Mouse (Mus musculus): ENCODE results near the gene Srsf6. TPM values are rescaled to one million over a fixed set of nuclear protein-coding genes. Genes with fewer than 3 reads are reported as not detected.

Srsf6 gene
- polyA plus RNA-seq, 1 experiment, result 113 TPM

DNA sequence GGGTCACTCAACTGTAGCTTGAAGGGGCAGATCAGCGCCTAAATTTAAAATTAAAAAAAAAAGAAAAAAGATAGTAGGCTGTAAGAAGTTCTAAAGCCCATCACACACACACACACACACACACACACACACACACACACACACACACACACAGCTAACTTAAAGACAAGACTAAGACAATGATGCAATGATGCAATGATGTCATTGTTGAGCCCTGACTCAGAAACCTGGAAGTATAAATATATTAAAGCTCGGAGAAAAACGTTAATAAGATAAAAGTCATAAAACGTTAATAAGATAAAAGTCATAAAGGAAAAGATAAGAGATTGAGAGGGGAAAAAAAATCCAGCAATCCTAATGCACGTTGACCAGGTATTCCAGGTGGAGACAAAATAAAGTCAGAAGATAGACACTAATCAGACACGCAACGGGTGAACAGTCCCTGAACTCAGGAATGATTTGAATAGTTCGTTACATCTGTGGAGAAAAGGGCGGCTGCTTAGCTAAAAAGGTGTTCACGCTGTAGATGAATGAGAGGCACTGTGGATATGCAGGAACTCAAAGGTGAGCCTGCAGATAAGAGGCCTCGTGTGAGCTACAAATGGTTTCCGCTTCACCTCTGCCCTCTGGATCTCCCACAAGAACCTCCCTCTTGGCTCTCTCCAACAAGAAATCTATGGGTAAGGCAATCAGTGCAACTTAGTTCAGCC lies 31.3 kb upstream of the Srsf6 start:
- TF ChIP-seq POLR2A (IDR thresholded peaks at IDR 0.05; ENCODE audit: low read depth, low read length), result no peak
- no peak for TF ChIP-seq CTCF (IDR thresholded peaks at IDR 0.05; ENCODE audit: extremely low read depth, insufficient read depth, insufficient read length, insufficient replicate concordance)
- H3K4me1 ChIP-seq (ENCODE audit: control insufficient read depth, insufficient read depth, insufficient read length), result no peaks in the 10 kb centered on the region
- no peaks in the 10 kb centered on the region for H3K27me3 ChIP-seq (ENCODE audit: control insufficient read depth, insufficient read depth, low read length)
- H3K36me3 ChIP-seq (ENCODE audit: control insufficient read depth, insufficient read depth, low read length), result no peaks in the 10 kb centered on the region
- no peak overlapping the region for H3K27ac ChIP-seq (ENCODE audit: insufficient read depth, low read length)
- no peak for DNase-seq (ENCODE audit: low read depth in 1 of 2, low spot score in 2 of 2)
- no peak overlapping the region for H3K4me3 ChIP-seq (ENCODE audit: extremely low read depth, insufficient read depth, insufficient read length)
- 81% methylated on average over 12 of the region's 12 CpGs for WGBS

DNA sequence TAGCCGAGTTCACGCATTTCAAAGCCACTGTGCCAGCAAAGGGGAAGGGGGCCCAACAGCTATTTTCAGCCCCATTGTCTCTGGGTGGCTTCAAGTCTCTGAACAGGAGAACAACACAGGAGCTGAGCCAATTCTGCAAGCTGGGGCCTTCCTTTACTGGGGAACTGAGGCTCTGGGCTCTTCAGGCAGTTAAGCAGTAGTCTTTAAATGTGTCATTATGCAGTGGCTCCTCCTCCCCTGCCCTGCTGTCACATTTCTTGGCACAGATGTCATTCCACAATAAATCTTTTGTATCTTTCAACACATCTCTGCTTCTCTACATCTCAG lies 30.8 kb upstream of the Srsf6 start:
- Histone ChIP-seq H3K4me1 (ENCODE audit: control insufficient read depth, insufficient read depth, insufficient read length) (no peaks in the 10 kb centered on the region), H3K4me3 (ENCODE audit: extremely low read depth, insufficient read depth, insufficient read length) (no peak overlapping the region), H3K36me3 (ENCODE audit: control insufficient read depth, insufficient read depth, low read length) (no peaks in the 10 kb centered on the region), H3K27me3 (ENCODE audit: control insufficient read depth, insufficient read depth, low read length) (no peaks in the 10 kb centered on the region), H3K27ac (ENCODE audit: insufficient read depth, low read length) (no peak overlapping the region)
- no peak for TF ChIP-seq CTCF (IDR thresholded peaks at IDR 0.05; ENCODE audit: extremely low read depth, insufficient read depth, insufficient read length, insufficient replicate concordance)
- TF ChIP-seq POLR2A (IDR thresholded peaks at IDR 0.05; ENCODE audit: low read depth, low read length), result no peak
- 41% methylated on average over 2 of the region's 2 CpGs for WGBS
- no peak for DNase-seq (ENCODE audit: low read depth in 1 of 2, low spot score in 2 of 2)

DNA sequence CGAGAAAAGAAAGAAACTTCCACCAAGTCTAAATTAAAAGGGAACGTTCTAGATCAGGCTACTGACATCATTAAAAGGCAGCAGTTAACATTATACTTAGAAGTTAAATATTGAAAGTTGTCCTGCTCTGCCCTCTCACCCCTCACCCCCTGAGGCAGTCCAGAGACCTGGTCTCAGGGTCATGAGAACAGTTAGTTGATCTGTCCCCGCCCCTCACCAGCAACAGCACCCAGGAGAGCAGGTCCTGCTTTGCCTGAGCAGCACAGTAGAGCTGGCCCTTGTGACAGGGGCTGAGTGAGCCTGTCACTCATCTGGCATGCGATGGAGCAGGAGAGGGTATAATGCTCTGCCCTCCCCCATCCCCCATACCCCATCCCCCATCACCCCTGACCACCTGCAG lies 25.4 kb upstream of the Srsf6 start:
- DNase-seq (ENCODE audit: low read depth in 1 of 2, low spot score in 2 of 2), result no peak
- Histone ChIP-seq H3K27me3 (ENCODE audit: control insufficient read depth, insufficient read depth, low read length) (no peaks in the 10 kb centered on the region), H3K4me1 (ENCODE audit: control insufficient read depth, insufficient read depth, insufficient read length) (no peaks in the 10 kb centered on the region), H3K27ac (ENCODE audit: insufficient read depth, low read length) (no peak overlapping the region), H3K36me3 (ENCODE audit: control insufficient read depth, insufficient read depth, low read length) (no peaks in the 10 kb centered on the region), H3K4me3 (ENCODE audit: extremely low read depth, insufficient read depth, insufficient read length) (no peak overlapping the region)
- 75% methylated on average over 4 of the region's 4 CpGs for WGBS
- TF ChIP-seq CTCF (IDR thresholded peaks at IDR 0.05; ENCODE audit: extremely low read depth, insufficient read depth, insufficient read length, insufficient replicate concordance) (no peak), POLR2A (IDR thresholded peaks at IDR 0.05; ENCODE audit: low read depth, low read length) (no peak)

DNA sequence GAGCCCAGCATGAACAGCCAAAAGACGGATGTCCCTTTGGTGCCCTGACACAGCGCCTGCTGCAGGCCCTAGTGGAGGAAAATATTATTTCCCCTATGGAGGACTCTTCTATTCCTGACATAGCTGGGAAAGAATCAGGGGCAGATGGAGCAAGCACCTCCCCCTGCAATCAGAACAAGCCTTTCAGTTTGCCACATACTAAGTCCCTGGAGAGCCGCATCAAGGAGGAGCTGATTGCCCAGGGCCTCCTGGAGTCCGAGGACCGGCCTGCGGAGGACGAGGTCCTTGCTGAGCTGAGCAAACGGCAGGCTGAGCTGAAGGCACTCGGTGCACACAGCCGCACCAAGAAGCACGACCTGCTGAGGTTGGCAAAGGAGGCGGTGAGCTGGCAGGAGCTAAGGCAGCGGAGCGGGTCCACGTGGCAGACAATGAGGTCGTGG lies 23.3 kb upstream of the Srsf6 start:
- Histone ChIP-seq H3K27ac (ENCODE audit: insufficient read depth, low read length) (no peak overlapping the region), H3K4me1 (ENCODE audit: control insufficient read depth, insufficient read depth, insufficient read length) (no peaks in the 10 kb centered on the region), H3K36me3 (ENCODE audit: control insufficient read depth, insufficient read depth, low read length) (no peaks in the 10 kb centered on the region), H3K27me3 (ENCODE audit: control insufficient read depth, insufficient read depth, low read length) (no peaks in the 10 kb centered on the region), H3K4me3 (ENCODE audit: extremely low read depth, insufficient read depth, insufficient read length) (no peak overlapping the region)
- DNase-seq (ENCODE audit: low read depth in 1 of 2, low spot score in 2 of 2), result no peak
- 72% methylated on average over 16 of the region's 16 CpGs for WGBS
- TF ChIP-seq CTCF (IDR thresholded peaks at IDR 0.05; ENCODE audit: extremely low read depth, insufficient read depth, insufficient read length, insufficient replicate concordance), result no peak
- TF ChIP-seq POLR2A (IDR thresholded peaks at IDR 0.05; ENCODE audit: low read depth, low read length), result no peak

DNA sequence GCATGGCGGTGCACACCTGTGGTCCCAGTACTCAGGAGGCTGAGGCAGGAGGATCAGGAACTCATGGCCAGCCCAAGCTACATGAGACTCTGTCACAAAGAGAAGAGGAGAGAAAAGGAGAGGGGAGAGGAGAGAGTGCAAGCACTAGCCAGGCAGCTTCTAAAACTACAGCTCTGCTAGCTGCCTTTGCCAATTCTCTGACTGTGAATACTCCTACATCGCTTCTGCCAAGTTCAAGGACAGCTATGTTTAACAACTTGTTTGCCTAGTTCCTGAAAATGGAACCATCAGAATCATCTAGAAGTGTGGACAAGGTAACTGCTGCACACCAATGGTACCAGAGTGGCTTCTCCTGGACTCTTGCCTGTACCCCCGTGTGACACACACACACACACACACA lies 17.3 kb upstream of the Srsf6 start:
- no peaks in the 10 kb centered on the region for H3K36me3 ChIP-seq (ENCODE audit: control insufficient read depth, insufficient read depth, low read length)
- DNase-seq (ENCODE audit: low read depth in 1 of 2, low spot score in 2 of 2), result no peak
- no peak for TF ChIP-seq POLR2A (IDR thresholded peaks at IDR 0.05; ENCODE audit: low read depth, low read length)
- no peak for TF ChIP-seq CTCF (IDR thresholded peaks at IDR 0.05; ENCODE audit: extremely low read depth, insufficient read depth, insufficient read length, insufficient replicate concordance)
- H3K4me1 ChIP-seq (ENCODE audit: control insufficient read depth, insufficient read depth, insufficient read length), result no peaks in the 10 kb centered on the region
- no peak overlapping the region for H3K27ac ChIP-seq (ENCODE audit: insufficient read depth, low read length)
- WGBS, result 72% methylated on average over 3 of the region's 3 CpGs
- H3K4me3 ChIP-seq (ENCODE audit: extremely low read depth, insufficient read depth, insufficient read length), result no peak overlapping the region
- no peaks in the 10 kb centered on the region for H3K27me3 ChIP-seq (ENCODE audit: control insufficient read depth, insufficient read depth, low read length)

DNA sequence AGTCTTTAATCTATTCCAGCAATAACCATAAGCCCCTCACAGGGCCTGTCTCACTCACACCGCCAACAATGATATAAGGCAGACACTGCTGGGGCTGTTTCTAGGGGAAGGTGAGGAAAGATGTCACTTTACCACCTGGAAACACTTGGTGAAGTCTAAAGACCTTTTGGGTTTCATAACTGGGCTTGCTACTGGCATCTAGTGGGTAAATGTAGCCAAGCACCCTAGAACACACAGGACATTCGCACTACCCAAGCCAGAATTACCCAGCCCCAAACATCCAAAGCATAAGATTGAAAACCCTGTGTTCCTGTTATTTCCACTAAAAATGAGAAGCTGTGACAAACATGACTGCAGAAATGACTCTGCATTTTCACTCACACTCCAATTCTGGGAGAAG lies 16.8 kb upstream of the Srsf6 start:
- H3K4me3 ChIP-seq (ENCODE audit: extremely low read depth, insufficient read depth, insufficient read length), result no peak overlapping the region
- no peaks in the 10 kb centered on the region for H3K4me1 ChIP-seq (ENCODE audit: control insufficient read depth, insufficient read depth, insufficient read length)
- H3K27me3 ChIP-seq (ENCODE audit: control insufficient read depth, insufficient read depth, low read length), result no peaks in the 10 kb centered on the region
- no peak for TF ChIP-seq CTCF (IDR thresholded peaks at IDR 0.05; ENCODE audit: extremely low read depth, insufficient read depth, insufficient read length, insufficient replicate concordance)
- no peak for TF ChIP-seq POLR2A (IDR thresholded peaks at IDR 0.05; ENCODE audit: low read depth, low read length)
- no peak for DNase-seq (ENCODE audit: low read depth in 1 of 2, low spot score in 2 of 2)
- no peaks in the 10 kb centered on the region for H3K36me3 ChIP-seq (ENCODE audit: control insufficient read depth, insufficient read depth, low read length)
- no peak overlapping the region for H3K27ac ChIP-seq (ENCODE audit: insufficient read depth, low read length)
- WGBS, result 47% methylated on average over 2 of the region's 2 CpGs

DNA sequence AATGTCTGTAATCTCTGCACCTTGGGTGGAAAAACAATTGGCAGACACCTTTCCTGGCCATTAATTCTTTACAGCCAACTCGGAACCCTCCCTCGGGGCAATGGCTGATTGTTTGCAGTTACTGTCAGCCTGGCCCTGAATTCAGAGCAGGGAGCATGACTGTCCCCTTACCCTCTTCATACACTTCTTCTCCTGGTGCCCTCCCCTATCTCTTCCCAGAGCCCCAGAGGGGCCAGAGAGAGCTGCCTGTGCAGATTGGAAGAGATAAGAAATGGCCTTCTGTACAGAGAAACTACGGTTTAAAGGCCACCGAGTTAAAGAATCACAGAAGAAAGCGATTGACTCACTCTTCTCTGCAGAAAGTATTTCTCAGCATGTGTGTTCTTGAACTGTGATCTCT lies 11.4 kb upstream of the Srsf6 start:
- Histone ChIP-seq H3K27me3 (ENCODE audit: control insufficient read depth, insufficient read depth, low read length) (no peaks in the 10 kb centered on the region), H3K4me3 (ENCODE audit: extremely low read depth, insufficient read depth, insufficient read length) (no peak overlapping the region), H3K36me3 (ENCODE audit: control insufficient read depth, insufficient read depth, low read length) (no peaks in the 10 kb centered on the region), H3K4me1 (ENCODE audit: control insufficient read depth, insufficient read depth, insufficient read length) (no peaks in the 10 kb centered on the region), H3K27ac (ENCODE audit: insufficient read depth, low read length) (no peak overlapping the region)
- WGBS, result 78% methylated on average over 5 of the region's 5 CpGs
- no peak for DNase-seq (ENCODE audit: low read depth in 1 of 2, low spot score in 2 of 2)
- TF ChIP-seq CTCF (IDR thresholded peaks at IDR 0.05; ENCODE audit: extremely low read depth, insufficient read depth, insufficient read length, insufficient replicate concordance) (no peak), POLR2A (IDR thresholded peaks at IDR 0.05; ENCODE audit: low read depth, low read length) (no peak)

All from spleen, adult 2 months (tissue).